Mouse (Mus musculus) lung, postnatal 4 days (tissue): ENCODE results near the gene Lst1.

Experiments
- DNase-seq, 2 experiments: peaks; one replicate each; pipeline ENCODE4 v3.0.0; 2021

The Lst1 gene

GRCm38 (mm10) chr17:35205380-35205769 is 17.1 kb upstream of the Lst1 start:
- DNase-seq: no peak

- DNase-seq: no peak
These were observed 16.5 kb upstream of the Lst1 start, which contains the start of gene Lta for GRCm38 (mm10) chr17:35204494-35205379. Gene Lta, minus strand, starts transcription at chr17:35205351.

- DNase-seq: no peak
These were observed 14.2 kb upstream of the Lst1 start for GRCm38 (mm10) chr17:35202442-35202841.

- DNase-seq: peak; percentile 67 to 80
These were observed 13.5 kb upstream of the Lst1 start, which contains the start of gene Tnf for GRCm38 (mm10) chr17:35201787-35202186. Gene Tnf, minus strand, starts transcription at chr17:35202007.

GRCm38 (mm10) chr17:35201128-35201527 is 12.9 kb upstream of the Lst1 start:
- DNase-seq: no peak

- peak; percentile 53 to 55 for DNase-seq
These were observed 12.2 kb upstream of the Lst1 start for GRCm38 (mm10) chr17:35200398-35200797.

GRCm38 (mm10) chr17:35198946-35199345 is 10.7 kb upstream of the Lst1 start:
- DNase-seq: no peak

- DNase-seq: no peak
These were observed 9.8 kb upstream of the Lst1 start for GRCm38 (mm10) chr17:35198029-35198428.

GRCm38 (mm10) chr17:35197126-35197525 is 8.9 kb upstream of the Lst1 start:
- no peak for DNase-seq

- DNase-seq: no peak
These were observed 8.0 kb upstream of the Lst1 start for GRCm38 (mm10) chr17:35196321-35196641.

- peak; percentile 88 to 90 for DNase-seq
These were observed 7.5 kb upstream of the Lst1 start for GRCm38 (mm10) chr17:35195631-35196320.

- no peak for DNase-seq
These were observed 6.8 kb upstream of the Lst1 start for GRCm38 (mm10) chr17:35194844-35195630.

GRCm38 (mm10) chr17:35193881-35194843 is 5.9 kb upstream of the Lst1 start, which contains the start of gene Ltb:
Gene Ltb, plus strand, starts transcription at chr17:35194439.
- DNase-seq: peak; percentile 63 to 64

- DNase-seq: no peak
These were observed 4.7 kb upstream of the Lst1 start for GRCm38 (mm10) chr17:35192924-35193323.

GRCm38 (mm10) chr17:35191723-35192122 is 3.5 kb upstream of the Lst1 start:
- no peak for DNase-seq

- DNase-seq: no peak
These were observed 1.9 kb upstream of the Lst1 start for GRCm38 (mm10) chr17:35190096-35190495.

GRCm38 (mm10) chr17:35189186-35189585 is 947 bp upstream of the Lst1 start:
- no peak for DNase-seq

GRCm38 (mm10) chr17:35187345-35187744 is 894 bp downstream of the Lst1 start:
- DNase-seq: no peak

GRCm38 (mm10) chr17:35186681-35187080 is 1.6 kb downstream of the Lst1 start:
- DNase-seq: peak; percentile 69 to 74

- peak; percentile 81 to 83 for DNase-seq
These were observed 2.3 kb downstream of the Lst1 start for GRCm38 (mm10) chr17:35185639-35186611.

GRCm38 (mm10) chr17:35180093-35180492 is 8.1 kb downstream of the Lst1 start:
- no peak for DNase-seq
